Mouse (Mus musculus): ENCODE results near the gene Tnfaip2. TPM values are rescaled to one million over a fixed set of nuclear protein-coding genes. Genes with fewer than 3 reads are reported as not detected.

Gene Tnfaip2
- total RNA-seq, 1 experiment from 2014 or later: 27.4 TPM

DNA sequence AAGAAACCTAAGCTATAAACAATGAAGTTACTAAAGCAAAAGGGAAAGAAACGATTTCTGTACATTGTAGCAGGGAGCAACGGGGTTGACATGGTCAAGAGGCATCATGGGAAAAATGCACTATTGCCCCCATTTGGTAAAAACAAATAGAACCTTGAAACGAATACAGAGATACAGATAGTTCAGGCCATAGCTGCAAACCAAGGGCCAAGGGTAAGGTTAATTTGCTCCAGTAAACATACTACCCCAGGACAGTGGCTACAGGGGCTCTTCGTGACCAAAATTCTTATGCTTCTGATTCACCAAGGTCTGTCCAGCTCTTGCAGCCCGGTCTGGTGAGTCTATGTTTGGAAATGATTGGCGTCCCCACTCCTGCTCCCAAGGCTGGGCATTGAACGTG, 21.3 kb downstream of the Tnfaip2 start:
- no peak for ATAC-seq (replicated peaks; ENCODE audit: insufficient number of reproducible peaks, low FRiP score, low TSS enrichment, poor library complexity, severe bottlenecking)

DNA sequence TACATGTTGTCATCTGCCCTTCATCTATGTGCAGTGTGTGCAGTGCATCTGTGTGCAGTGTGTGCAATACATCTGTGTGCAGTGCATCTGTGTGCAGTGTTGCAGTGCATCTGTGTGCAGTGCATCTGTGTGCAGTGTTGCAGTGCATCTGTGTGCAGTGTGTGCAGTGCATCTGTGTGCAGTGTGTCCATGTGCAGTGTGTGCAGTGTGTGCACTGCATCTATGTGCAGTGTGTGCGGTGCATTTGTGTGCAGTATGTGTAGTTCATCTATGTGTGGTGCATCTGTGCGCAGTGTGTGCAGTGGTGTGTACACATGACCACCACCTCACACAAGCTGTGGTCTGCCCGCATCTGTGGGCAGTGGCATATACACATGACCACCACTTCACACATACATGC, 24.1 kb downstream of the Tnfaip2 start:
- no peak for ATAC-seq (replicated peaks; ENCODE audit: insufficient number of reproducible peaks, low FRiP score, low TSS enrichment, poor library complexity, severe bottlenecking)

DNA sequence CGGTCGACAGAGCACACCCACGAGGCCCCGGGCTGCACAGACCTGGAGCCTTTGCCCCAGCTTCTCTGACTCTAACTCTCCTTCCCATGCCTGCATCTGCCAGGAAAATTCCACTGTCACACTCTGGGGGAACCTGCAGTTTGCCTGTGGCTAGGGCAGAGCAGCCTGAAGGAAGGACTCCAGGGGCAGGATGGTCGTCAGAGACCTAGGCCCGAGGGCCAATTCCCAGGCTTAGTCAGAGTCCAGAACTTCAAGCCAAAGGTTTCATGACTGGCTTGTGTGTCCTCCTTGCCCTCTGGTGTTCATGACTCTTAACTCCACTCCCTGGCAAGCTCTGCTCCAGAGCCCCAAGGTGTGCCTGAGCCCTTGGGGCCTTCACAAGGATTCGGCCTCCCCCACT, 25.9 kb downstream of the Tnfaip2 start:
- no peak for ATAC-seq (replicated peaks; ENCODE audit: insufficient number of reproducible peaks, low FRiP score, low TSS enrichment, poor library complexity, severe bottlenecking)

DNA sequence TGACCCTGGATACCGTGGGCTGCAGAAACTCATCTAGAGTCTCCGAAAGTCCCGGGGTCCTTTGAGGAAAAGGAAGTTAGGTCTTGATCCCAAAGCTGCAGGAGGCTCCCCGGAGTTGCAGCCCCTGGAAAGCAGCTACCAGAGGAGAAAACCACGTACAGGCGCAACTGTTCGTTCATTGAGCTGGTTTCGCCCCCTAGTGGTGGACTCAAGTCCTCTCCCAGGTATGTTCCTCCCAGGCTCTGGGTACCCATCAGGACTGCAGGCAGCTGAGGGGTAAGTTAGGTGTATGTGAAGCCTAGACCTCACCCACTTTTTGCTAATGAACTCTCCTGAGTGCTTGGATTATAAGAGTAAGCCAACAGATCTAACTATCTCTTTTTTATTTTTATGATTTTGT, 27.2 kb downstream of the Tnfaip2 start:
- ATAC-seq (replicated peaks; ENCODE audit: insufficient number of reproducible peaks, low FRiP score, low TSS enrichment, poor library complexity, severe bottlenecking): peak; percentile 62; the same call in 1 of the 2 replicates

DNA sequence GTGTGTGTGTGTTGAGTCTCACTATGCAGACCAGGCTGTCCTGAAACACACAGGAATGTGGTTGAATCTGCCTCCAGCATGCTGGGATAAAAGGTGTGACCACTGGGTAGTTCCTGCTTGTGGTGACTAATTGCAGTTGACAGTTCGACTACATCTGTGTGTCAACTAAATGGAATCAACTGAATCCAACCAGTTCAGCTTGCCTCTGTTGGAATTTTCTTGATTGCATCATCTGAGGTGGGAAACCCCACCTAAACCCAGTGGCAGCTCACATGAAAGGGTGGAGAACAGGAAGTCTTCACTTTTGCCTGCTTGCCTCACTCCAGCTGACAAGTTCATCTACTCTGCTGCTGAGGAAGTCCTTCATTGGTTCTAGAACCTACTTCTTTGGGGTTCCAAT, 28.9 kb downstream of the Tnfaip2 start:
- ATAC-seq (replicated peaks; ENCODE audit: insufficient number of reproducible peaks, low FRiP score, low TSS enrichment, poor library complexity, severe bottlenecking): no peak

DNA sequence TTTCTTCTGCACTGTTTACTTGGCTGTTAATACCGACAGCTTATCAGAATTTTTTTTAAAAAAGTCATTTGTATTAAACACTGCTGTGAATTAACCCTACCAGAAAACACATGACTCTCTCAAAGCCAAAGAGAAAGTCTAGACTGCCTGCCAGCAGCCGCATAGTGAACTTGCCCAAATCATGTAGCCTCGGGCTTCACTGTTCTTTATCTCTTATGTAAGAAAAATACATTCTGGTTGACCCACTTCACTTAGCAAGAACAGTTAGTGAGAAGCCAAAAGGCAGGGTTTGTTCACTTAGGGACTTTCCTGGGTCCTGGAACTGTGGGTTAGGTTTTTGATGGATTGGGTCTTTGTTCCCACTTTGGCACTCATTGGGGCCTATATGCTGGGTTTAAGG, 29.5 kb downstream of the Tnfaip2 start:
- ATAC-seq (replicated peaks; ENCODE audit: insufficient number of reproducible peaks, low FRiP score, low TSS enrichment, poor library complexity, severe bottlenecking): no peak

DNA sequence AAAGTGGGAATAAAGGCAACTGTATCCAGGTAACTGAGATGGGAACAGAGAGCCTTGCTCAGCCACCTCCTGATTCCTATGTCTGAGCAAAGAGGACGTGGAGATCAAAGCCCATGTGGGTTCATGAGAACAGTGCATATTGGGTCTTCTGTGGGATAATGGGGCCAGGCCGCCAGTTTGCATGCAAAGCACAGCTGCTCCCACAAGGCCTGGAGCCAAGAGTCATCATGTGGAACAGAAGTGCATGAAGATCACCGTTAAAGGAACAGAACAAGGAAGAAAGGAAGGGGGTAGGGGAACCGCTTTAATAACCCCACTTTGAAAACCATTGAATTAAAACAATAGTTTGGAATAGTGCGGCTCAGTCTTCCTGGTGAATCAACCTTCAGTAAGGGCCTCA, 30.6 kb downstream of the Tnfaip2 start:
- ATAC-seq (replicated peaks; ENCODE audit: insufficient number of reproducible peaks, low FRiP score, low TSS enrichment, poor library complexity, severe bottlenecking): no peak

DNA sequence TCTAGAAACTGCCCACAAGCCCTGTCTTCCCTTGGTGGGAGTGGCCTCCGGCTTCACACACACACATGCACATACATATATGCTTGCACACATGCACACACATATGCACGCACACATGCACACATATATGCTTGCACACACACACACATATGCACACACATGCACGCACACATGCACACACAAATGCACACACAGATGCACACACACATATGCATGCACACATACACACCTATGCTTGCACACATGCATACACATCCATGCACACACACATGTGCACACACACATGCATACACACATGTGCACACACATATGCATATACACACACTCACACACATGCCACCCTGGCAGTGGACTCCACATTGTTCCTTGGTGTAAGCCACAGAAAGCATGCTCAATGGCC, 32.1 kb downstream of the Tnfaip2 start:
- no peak for ATAC-seq (replicated peaks; ENCODE audit: insufficient number of reproducible peaks, low FRiP score, low TSS enrichment, poor library complexity, severe bottlenecking)

DNA sequence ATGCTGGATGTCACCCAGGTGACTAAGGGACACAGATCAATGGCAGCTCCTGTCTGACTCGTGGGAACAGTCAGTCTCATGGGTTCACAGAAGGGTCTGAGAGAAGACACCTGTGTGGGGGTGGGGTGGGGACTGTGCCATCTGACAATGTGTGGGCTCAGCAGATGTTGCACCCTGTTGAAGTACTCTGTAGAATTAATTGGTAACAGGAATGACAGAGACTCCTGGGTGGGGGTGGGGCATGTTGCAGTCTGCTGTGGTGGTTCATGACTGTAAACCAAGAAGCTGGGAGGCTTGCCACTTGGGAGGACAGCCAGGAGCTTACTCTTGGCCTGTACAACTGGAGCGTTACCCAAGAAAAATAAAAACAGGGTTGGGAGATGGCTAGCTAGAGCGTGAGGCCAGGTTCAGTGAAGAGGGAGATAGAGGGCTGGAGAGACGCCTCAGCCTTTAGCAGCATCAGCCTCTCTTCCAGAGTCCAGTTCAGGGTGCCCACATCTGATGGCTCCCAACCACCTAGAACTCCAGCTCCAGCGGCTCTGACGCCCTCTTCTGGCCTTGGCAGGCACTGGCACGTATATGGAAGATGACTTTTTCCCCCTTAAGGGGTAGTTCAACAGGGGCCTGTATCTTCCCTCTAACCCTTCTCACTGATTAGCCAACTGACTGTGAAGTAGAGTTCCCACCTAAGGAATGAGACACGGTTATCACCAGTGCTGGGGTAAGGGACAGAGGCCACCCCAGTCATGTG, 32.8 kb downstream of the Tnfaip2 start:
- ATAC-seq (replicated peaks; ENCODE audit: insufficient number of reproducible peaks, low FRiP score, low TSS enrichment, poor library complexity, severe bottlenecking): no peak

DNA sequence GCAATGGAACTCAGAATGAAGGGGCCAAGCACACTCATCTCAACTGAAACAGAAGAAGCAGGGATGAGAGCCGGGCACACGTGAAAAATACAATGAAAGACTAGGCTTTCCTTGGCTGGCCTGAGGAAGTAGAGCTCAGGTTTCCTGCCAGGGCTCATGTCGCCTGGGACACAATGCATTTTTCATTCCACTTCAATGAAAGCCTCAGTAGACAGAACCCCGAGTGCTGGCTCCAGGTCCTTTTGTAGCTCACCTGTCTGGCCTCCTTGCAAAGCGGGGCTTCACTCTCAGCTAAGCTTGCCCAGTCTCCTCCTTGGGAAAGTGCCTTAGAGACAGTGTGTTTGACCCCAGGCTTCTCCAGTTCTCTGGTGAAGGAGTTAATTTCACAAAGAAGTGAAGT, 36.7 kb downstream of the Tnfaip2 start:
- ATAC-seq (replicated peaks; ENCODE audit: insufficient number of reproducible peaks, low FRiP score, low TSS enrichment, poor library complexity, severe bottlenecking): no peak

DNA sequence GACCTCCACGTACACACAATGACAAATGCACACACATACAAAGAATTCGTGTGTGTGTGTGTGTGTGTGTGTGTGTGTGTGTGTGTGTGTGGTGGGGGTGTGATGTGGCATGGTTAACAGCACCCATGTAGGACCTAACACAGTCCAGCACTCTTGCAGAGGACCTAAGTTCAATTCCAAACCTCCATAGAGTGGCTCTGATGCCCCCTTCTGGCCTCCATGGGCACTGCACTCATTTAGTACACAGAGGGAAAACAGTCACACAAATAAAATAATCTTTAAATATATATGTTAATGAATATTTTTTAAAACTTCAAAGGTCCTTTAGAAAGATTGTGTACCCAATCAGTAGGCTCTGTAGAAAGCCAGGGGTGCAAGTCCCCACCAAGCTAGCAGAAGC, 37.6 kb downstream of the Tnfaip2 start:
- ATAC-seq (replicated peaks; ENCODE audit: insufficient number of reproducible peaks, low FRiP score, low TSS enrichment, poor library complexity, severe bottlenecking): 0 out of 2 replicates have a peak, but pooled peaks have one; percentile 45

DNA sequence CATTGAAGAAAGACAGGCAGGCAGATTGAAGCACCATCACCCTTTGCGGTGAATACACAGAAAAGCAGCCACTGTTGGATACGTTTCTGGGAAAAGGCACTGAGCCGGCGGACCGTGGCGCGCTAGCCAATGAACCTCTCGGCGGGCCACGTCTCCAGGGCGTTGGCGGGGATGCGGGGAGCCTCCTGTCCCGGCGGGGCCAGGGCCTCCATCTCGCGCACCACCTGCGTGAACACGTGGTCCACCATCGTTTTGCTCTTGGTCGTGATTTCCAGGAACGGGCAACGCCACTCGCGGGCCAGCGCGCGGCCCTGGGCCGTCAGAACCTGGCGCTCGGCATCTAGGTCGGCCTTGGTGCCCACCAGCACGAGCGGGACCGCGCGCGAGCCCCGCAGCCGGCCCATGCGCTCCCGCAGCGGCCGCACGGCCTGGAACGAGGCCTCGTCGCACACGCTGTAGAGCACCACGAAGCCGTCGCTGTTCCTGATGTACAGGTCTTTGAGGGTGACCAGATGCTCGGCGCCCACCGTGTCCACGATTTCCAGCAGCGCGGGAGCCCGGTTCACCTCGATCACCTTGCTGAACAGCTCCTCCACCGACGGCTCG, 42.9 kb downstream of the Tnfaip2 start:
- no peak for ATAC-seq (replicated peaks; ENCODE audit: insufficient number of reproducible peaks, low FRiP score, low TSS enrichment, poor library complexity, severe bottlenecking)

DNA sequence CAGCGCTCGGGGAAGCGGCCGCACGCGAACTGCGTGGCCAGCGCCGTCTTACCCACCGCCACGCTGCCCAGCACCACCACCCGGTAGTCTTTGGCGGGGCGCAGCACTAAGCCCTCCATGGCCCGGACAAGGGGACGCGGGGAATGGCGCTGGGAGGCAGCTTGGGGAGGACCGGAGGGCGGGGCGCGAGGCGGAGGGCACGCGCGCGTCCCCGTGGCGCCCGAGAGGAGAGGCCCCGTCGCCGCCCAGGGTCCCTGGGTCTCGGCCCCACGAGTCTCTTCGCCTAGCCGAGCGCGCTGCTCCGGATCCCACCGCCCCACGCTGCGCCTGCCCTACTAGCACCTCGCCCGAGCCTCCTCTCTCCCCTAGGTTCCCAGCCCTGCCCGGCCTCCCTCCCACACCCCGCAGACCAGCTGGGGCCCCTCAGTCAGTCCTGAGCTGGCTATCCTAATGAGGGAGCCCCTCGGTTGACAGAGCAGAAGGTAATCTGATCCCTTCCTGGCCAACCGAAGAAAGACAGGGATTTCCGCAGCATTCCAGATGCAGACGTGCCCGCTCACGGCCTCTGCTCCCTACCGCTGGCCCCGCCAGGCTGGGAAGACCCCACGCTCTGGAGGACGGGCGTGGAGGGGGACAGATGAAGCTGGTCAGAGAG, 43.5 kb downstream of the Tnfaip2 start, which contains the start of gene Gm266:
TSS of gene Gm266 (minus strand) at position 172 of the 655 bp plus-strand sequence.
- ATAC-seq (replicated peaks; ENCODE audit: insufficient number of reproducible peaks, low FRiP score, low TSS enrichment, poor library complexity, severe bottlenecking): no peak

DNA sequence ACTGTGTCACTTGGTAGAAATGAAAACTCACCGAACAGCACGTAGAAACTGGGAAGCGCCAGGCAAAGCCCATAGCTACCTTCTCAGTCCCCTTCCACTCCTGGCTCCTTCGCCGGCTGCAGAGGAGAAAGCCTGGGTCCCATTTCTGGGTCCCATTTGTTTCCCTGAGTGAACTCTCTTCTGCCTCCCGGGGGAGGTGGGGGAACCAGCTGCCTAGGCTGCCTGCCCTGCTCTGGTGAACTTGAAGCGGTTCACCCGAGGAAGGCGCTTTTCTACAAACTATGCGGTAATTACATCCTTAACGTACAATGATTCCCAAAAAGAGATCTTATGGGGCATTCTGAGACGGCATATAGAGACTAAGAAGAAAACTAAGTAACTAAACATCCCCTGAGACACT, 44.2 kb downstream of the Tnfaip2 start:
- ATAC-seq (replicated peaks; ENCODE audit: insufficient number of reproducible peaks, low FRiP score, low TSS enrichment, poor library complexity, severe bottlenecking): no peak

DNA sequence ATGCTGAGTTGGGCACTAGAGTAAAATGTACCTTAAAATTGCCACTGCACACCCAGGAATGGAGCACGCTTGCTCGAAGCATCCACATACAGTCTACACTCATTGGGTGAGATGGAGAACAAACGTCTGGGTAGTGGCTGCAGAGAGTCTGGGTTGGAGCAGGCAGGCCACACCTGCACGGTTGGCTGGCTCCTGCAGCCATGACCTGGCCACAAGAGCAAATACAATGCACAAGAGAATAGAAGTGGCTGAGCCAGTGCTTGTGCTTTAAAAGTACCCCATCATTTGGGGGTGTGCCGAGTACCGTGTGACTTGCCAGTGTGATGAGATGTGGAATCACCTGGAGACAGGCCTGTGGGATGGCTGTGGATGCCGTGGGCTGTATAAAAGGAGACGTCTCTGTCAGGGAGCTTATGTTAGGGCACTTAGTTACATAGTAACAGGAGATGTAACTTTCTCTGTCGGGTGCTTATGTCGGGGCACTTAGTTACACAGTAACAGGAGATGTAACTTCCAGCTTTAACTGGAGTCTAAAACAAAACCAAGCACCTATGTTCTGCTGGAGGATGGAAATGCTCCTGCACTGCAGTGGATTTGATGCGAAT, 47.1 kb downstream of the Tnfaip2 start:
- ATAC-seq (replicated peaks; ENCODE audit: insufficient number of reproducible peaks, low FRiP score, low TSS enrichment, poor library complexity, severe bottlenecking): no peak

DNA sequence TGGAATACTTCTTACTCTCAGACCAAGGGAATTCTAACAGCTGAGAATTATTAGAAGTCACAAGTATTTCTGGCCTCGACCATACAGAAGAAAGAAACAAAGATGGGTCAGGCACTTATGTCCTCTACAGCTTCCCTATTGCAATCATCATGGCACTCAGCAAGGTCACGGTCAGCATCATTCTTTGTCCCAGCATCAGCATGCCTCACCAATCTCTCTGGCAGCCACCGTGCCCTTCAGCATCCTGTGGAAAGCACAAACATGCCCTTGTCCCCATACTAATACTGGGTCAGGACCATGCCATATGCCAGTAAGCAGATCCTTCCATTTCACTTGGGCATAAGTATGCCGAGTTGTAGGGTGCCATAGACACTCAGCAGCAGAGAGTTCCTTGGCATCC, 52.7 kb downstream of the Tnfaip2 start:
- no peak for ATAC-seq (replicated peaks; ENCODE audit: insufficient number of reproducible peaks, low FRiP score, low TSS enrichment, poor library complexity, severe bottlenecking)

DNA sequence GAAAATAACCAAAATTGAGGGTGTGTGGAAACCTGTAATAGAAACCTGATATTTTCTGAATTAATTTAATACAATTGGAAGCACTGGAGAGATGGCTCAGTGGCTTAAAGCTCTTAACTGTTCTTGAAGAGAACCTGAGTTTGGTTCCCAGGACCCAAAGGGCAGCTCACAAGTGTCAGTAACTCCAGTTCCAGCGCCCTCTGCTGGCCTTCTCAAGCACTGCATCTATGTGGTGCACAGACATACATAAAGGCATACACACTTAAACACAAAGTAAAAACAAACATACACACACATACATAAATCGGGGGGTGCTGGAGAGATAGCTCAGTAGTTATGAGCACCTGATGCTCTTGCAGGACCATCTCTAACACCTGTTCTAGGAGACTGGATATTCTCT, 54.8 kb downstream of the Tnfaip2 start:
- ATAC-seq (replicated peaks; ENCODE audit: insufficient number of reproducible peaks, low FRiP score, low TSS enrichment, poor library complexity, severe bottlenecking): no peak

DNA sequence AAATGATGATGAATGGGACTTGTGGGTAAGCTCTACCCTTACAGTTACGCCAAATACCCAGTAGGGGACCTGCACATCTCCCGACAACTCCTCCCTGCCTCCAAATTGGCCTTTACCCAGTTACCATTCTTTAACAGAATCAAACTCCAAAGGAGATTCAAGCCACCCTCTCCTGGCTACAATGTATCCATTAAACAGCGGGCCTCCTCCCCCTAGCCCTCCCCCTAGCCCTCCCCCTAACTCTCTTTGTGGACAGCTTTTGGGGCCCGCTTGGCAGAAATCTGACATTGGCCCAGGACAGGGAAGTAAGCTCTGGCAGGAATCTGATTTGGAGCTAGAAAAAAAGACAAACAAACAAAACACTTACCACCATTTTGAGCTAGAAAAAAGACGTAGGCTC, 57.3 kb downstream of the Tnfaip2 start:
- no peak for ATAC-seq (replicated peaks; ENCODE audit: insufficient number of reproducible peaks, low FRiP score, low TSS enrichment, poor library complexity, severe bottlenecking)

DNA sequence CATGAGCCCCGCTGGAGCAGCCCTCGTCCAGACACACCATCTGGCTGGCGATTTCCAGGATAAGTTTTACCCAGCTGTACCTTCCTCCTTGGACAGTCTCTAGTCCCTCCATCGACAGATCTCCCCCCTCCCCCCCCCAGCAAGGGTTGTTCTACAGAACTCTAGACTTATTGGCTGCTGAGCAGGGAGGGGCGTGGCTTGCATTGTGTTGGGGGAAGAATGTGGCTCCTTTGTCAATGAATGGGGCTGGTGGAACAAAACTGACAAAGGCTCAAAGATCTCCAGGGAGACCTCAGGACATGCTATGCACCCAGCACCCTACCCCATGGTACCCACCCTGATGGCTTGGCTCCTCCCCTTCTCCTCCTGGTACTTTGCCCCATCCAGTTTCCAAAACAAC, 58.5 kb downstream of the Tnfaip2 start:
- no peak for ATAC-seq (replicated peaks; ENCODE audit: insufficient number of reproducible peaks, low FRiP score, low TSS enrichment, poor library complexity, severe bottlenecking)

Measured in monocyte, adult 5-6 weeks (primary cell).